Mouse (Mus musculus) cerebellum, postnatal 4 days (tissue): ENCODE measurements at regions not wholly inside any gene's neighbourhood (a gene's known extent, or its start where the extent isn't known, plus 50 kb on each side); places are given as distances from the start of the nearest gene placed in this dataset.
A peak's percentile ranks its signal among the peaks of the same experiment; 100 is the strongest.

ENCODE experiments used
- DNase-seq, 2 experiments: peaks; one replicate each; pipeline ENCODE4 v3.0.0; 2022; ENCODE audit warnings: low spot score in 2 of 2, mixed read lengths in 1 of 2

- DNase-seq = no peak
Measured at GRCm38 (mm10) chr1:56206615-56207267, 430.5 kb downstream of the Hsfy2 start.

- DNase-seq = no peak
Measured at GRCm38 (mm10) chr1:56195224-56195623, 442.0 kb downstream of the Hsfy2 start.

- no peak for DNase-seq
Measured at GRCm38 (mm10) chr1:56183503-56184198, 453.6 kb downstream of the Hsfy2 start.

GRCm38 (mm10) chr1:56179206-56179985 is 457.8 kb downstream of the Hsfy2 start:
- DNase-seq = no peak

GRCm38 (mm10) chr1:56171157-56171556 is 466.1 kb downstream of the Hsfy2 start:
- DNase-seq = no peak

- no peak for DNase-seq
Measured at GRCm38 (mm10) chr1:56168712-56169111, 468.5 kb downstream of the Hsfy2 start.

- no peak for DNase-seq
Measured at GRCm38 (mm10) chr1:56168063-56168462, 469.2 kb downstream of the Hsfy2 start.

GRCm38 (mm10) chr1:56165228-56165627 is 472.0 kb downstream of the Hsfy2 start:
- DNase-seq = no peak

- DNase-seq = no peak
Measured at GRCm38 (mm10) chr1:56164366-56164765, 472.9 kb downstream of the Hsfy2 start.

- no peak for DNase-seq
Measured at GRCm38 (mm10) chr1:56130951-56131350, 506.3 kb downstream of the Hsfy2 start.

GRCm38 (mm10) chr1:56089254-56089834 is 547.9 kb downstream of the Hsfy2 start:
- DNase-seq = peak in 1 of 2 experiments; percentile 2

GRCm38 (mm10) chr1:56088357-56088756 is 548.9 kb downstream of the Hsfy2 start:
- DNase-seq = no peak

- DNase-seq = no peak
Measured at GRCm38 (mm10) chr1:56076757-56077156, 560.5 kb downstream of the Hsfy2 start.

GRCm38 (mm10) chr1:56072255-56072654 is 565.0 kb downstream of the Hsfy2 start:
- DNase-seq = no peak

GRCm38 (mm10) chr1:56063474-56063873 is 573.8 kb downstream of the Hsfy2 start:
- no peak for DNase-seq
